Mouse (Mus musculus): ENCODE results near the gene Fam178b. TPM values are rescaled to one million over a fixed set of nuclear protein-coding genes. Genes with fewer than 3 reads are reported as not detected.
A peak's percentile ranks its signal among the peaks of the same experiment; 100 is the strongest.

Fam178b gene
- total and polyA plus RNA-seq, 2 experiments from 2014 or later: 0.41 TPM; not detected in 1

- Histone ChIP-seq H3K4me3 (ENCODE audit: low read length) (no peak overlapping the region), H3K36me3 (ENCODE audit: insufficient read depth, low read length) (no peaks in the 10 kb centered on the region), H3K4me1 (ENCODE audit: insufficient read depth, low read length) (peaks cover 23% of the 10 kb centered on the region), H3K9me3 (ENCODE audit: low read length) (no peaks in the 10 kb centered on the region), H3K9ac (replicated peaks; ENCODE audit: low read length) (no peak overlapping the region), H3K27ac (no peak overlapping the region), H3K4me2 (ENCODE audit: low read depth, low read length) (no peak overlapping the region), H3K27me3 (ENCODE audit: insufficient read depth, low read length) (no peaks in the 10 kb centered on the region)
- DNase-seq (ENCODE audit: low spot score): no peak
- ATAC-seq: no peak
- no peak for TF ChIP-seq CTCF (IDR thresholded peaks at IDR 0.05; ENCODE audit: low read depth)
- 84% methylated on average over 8 of the region's 8 CpGs for WGBS
Observed at GRCm38 (mm10) chr1:36583408-36584116, 99.4 kb downstream of the Fam178b start.

GRCm38 (mm10) chr1:36582211-36582610 is 100.8 kb downstream of the Fam178b start:
- DNase-seq (ENCODE audit: low spot score) (no peak), ATAC-seq (no peak)
- Histone ChIP-seq H3K36me3 (ENCODE audit: insufficient read depth, low read length) (no peaks in the 10 kb centered on the region), H3K4me3 (ENCODE audit: low read length) (no peak overlapping the region), H3K27me3 (ENCODE audit: insufficient read depth, low read length) (no peaks in the 10 kb centered on the region), H3K27ac (no peak overlapping the region), H3K4me1 (ENCODE audit: insufficient read depth, low read length) (peaks cover 16% of the 10 kb centered on the region), H3K9me3 (ENCODE audit: low read length) (no peaks in the 10 kb centered on the region), H3K4me2 (ENCODE audit: low read depth, low read length) (no peak overlapping the region), H3K9ac (replicated peaks; ENCODE audit: low read length) (no peak overlapping the region)
- no peak for TF ChIP-seq CTCF (IDR thresholded peaks at IDR 0.05; ENCODE audit: low read depth)
- WGBS: 76% methylated on average over 8 of the region's 8 CpGs

GRCm38 (mm10) chr1:36581260-36581659 is 101.7 kb downstream of the Fam178b start:
- DNase-seq (ENCODE audit: low spot score) (no peak), ATAC-seq (no peak)
- Histone ChIP-seq H3K4me1 (ENCODE audit: insufficient read depth, low read length) (peaks cover 16% of the 10 kb centered on the region), H3K36me3 (ENCODE audit: insufficient read depth, low read length) (no peaks in the 10 kb centered on the region), H3K4me3 (ENCODE audit: low read length) (no peak overlapping the region), H3K9ac (replicated peaks; ENCODE audit: low read length) (no peak overlapping the region), H3K4me2 (ENCODE audit: low read depth, low read length) (no peak overlapping the region), H3K9me3 (ENCODE audit: low read length) (no peaks in the 10 kb centered on the region), H3K27me3 (ENCODE audit: insufficient read depth, low read length) (no peaks in the 10 kb centered on the region), H3K27ac (peak overlapping the region; percentile 73; the same call in 1 of the 2 replicates)
- TF ChIP-seq CTCF (IDR thresholded peaks at IDR 0.05; ENCODE audit: low read depth): no peak
- 43% methylated on average over 5 of the region's 5 CpGs for WGBS

GRCm38 (mm10) chr1:36580384-36581207 is 102.4 kb downstream of the Fam178b start:
- peak overlapping the region; percentile 73 for H3K27ac ChIP-seq
- no peak for TF ChIP-seq CTCF (IDR thresholded peaks at IDR 0.05; ENCODE audit: low read depth)
- 3% methylated on average over 17 of the region's 17 CpGs for WGBS

GRCm38 (mm10) chr1:36579974-36580383 is 103.0 kb downstream of the Fam178b start:
- peak; percentile 33 for DNase-seq (ENCODE audit: low spot score)

More at GRCm38 (mm10) chr1:36580384-36581207, 102.4 kb downstream of the Fam178b start:
- peaks cover 16% of the 10 kb centered on the region for H3K4me1 ChIP-seq (ENCODE audit: insufficient read depth, low read length)
- peak; percentile 71 for DNase-seq (ENCODE audit: low spot score)
- ATAC-seq: peak; percentile 83
- no peak overlapping the region for H3K4me3 ChIP-seq (ENCODE audit: low read length)
- no peaks in the 10 kb centered on the region for H3K9me3 ChIP-seq (ENCODE audit: low read length)
- H3K9ac ChIP-seq (replicated peaks; ENCODE audit: low read length): 0 out of 2 replicates have a peak overlapping the region, but pooled peaks have one; percentile 21
- no peaks in the 10 kb centered on the region for H3K36me3 ChIP-seq (ENCODE audit: insufficient read depth, low read length)
- H3K4me2 ChIP-seq (ENCODE audit: low read depth, low read length): peak overlapping the region; percentile 25
- no peaks in the 10 kb centered on the region for H3K27me3 ChIP-seq (ENCODE audit: insufficient read depth, low read length)

GRCm38 (mm10) chr1:36576991-36577675 is 105.8 kb downstream of the Fam178b start:
- no peak for TF ChIP-seq CTCF (IDR thresholded peaks at IDR 0.05; ENCODE audit: low read depth)
- DNase-seq (ENCODE audit: low spot score): no peak
- Histone ChIP-seq H3K4me2 (ENCODE audit: low read depth, low read length) (no peak overlapping the region), H3K9ac (replicated peaks; ENCODE audit: low read length) (no peak overlapping the region), H3K27me3 (ENCODE audit: insufficient read depth, low read length) (no peaks in the 10 kb centered on the region), H3K4me3 (ENCODE audit: low read length) (no peak overlapping the region), H3K4me1 (ENCODE audit: insufficient read depth, low read length) (peaks cover 27% of the 10 kb centered on the region), H3K36me3 (ENCODE audit: insufficient read depth, low read length) (no peaks in the 10 kb centered on the region), H3K27ac (no peak overlapping the region), H3K9me3 (ENCODE audit: low read length) (no peaks in the 10 kb centered on the region)
- ATAC-seq: no peak
- 75% methylated on average over 6 of the region's 6 CpGs for WGBS

More at GRCm38 (mm10) chr1:36579974-36580383, 103.0 kb downstream of the Fam178b start:
- no peaks in the 10 kb centered on the region for H3K27me3 ChIP-seq (ENCODE audit: insufficient read depth, low read length)
- H3K9ac ChIP-seq (replicated peaks; ENCODE audit: low read length): 0 out of 2 replicates have a peak overlapping the region, but pooled peaks have one; percentile 21
- H3K4me3 ChIP-seq (ENCODE audit: low read length): no peak overlapping the region
- ATAC-seq: peak; percentile 70
- H3K36me3 ChIP-seq (ENCODE audit: insufficient read depth, low read length): no peaks in the 10 kb centered on the region
- H3K9me3 ChIP-seq (ENCODE audit: low read length): no peaks in the 10 kb centered on the region
- peak overlapping the region; percentile 73 for H3K27ac ChIP-seq
- peaks cover 21% of the 10 kb centered on the region for H3K4me1 ChIP-seq (ENCODE audit: insufficient read depth, low read length)
- 19% methylated on average over 6 of the region's 6 CpGs for WGBS
- no peak for TF ChIP-seq CTCF (IDR thresholded peaks at IDR 0.05; ENCODE audit: low read depth)
- peak overlapping the region; percentile 25 for H3K4me2 ChIP-seq (ENCODE audit: low read depth, low read length)
